Mouse (Mus musculus): ENCODE measurements around the gene Ubd. TPM values are rescaled to one million over a fixed set of nuclear protein-coding genes. Genes with fewer than 3 reads are reported as not detected.
A peak's percentile ranks its signal among the peaks of the same experiment; 100 is the strongest.

Gene Ubd
- not detected in 2 replicates for polyA plus RNA-seq (2015; fragmentation: Nextera tagmentation; extraction: Ambion mirVana)

- no peak within 1 kb of the TSS for H3K27ac ChIP-seq
- H3K9me3 ChIP-seq, result no peaks in the 10 kb centered on the region
- no peak within 1 kb of the TSS for H3K4me3 ChIP-seq
- H3K4me1 ChIP-seq, result no peaks in the 10 kb centered on the region; the same call in 1 of the 2 replicates
- H3K27me3 ChIP-seq, result peaks cover 39% of the 10 kb centered on the region
- no peak within 1 kb of the TSS for H3K9ac ChIP-seq
- 85% methylated on average over 2 of the region's 2 CpGs for WGBS
- no peaks in the 10 kb centered on the region for H3K36me3 ChIP-seq
- ATAC-seq (ENCODE audit: low FRiP score, low read depth), result no peak
- no peak within 1 kb of the TSS for H3K4me2 ChIP-seq (replicated peaks)
Measured at GRCm38 (mm10) chr17:37193656-37194055, at the start of gene Ubd. Gene Ubd (plus strand): TSS chr17:37193892.

GRCm38 (mm10) chr17:37161394-37161793 is 32.3 kb upstream of the Ubd start, which contains the start of gene Olfr93:
Gene Olfr93 (minus strand): TSS chr17:37161494.
- Histone ChIP-seq H3K4me2 (replicated peaks) (no peak within 1 kb of the TSS), H3K27me3 (no peaks in the 10 kb centered on the region), H3K9me3 (no peaks in the 10 kb centered on the region), H3K27ac (no peak within 1 kb of the TSS), H3K4me1 (no peaks in the 10 kb centered on the region), H3K4me3 (no peak within 1 kb of the TSS), H3K36me3 (no peaks in the 10 kb centered on the region), H3K9ac (no peak within 1 kb of the TSS)
- no peak for ATAC-seq (ENCODE audit: low FRiP score, low read depth)

- H3K36me3 ChIP-seq, result no peaks in the 10 kb centered on the region
- H3K27ac ChIP-seq, result no peak overlapping the region
- H3K4me2 ChIP-seq (replicated peaks), result no peak overlapping the region
- H3K9ac ChIP-seq, result no peak overlapping the region
- no peaks in the 10 kb centered on the region for H3K27me3 ChIP-seq
- no peaks in the 10 kb centered on the region for H3K9me3 ChIP-seq
- H3K4me1 ChIP-seq, result no peaks in the 10 kb centered on the region
- ATAC-seq (ENCODE audit: low FRiP score, low read depth), result no peak
- H3K4me3 ChIP-seq, result no peak overlapping the region
- 45% methylated on average over 6 of the region's 6 CpGs for WGBS
Measured at GRCm38 (mm10) chr17:37185474-37185873, 8.2 kb upstream of the Ubd start.

GRCm38 (mm10) chr17:37190711-37191110 is 3.0 kb upstream of the Ubd start:
- Histone ChIP-seq H3K36me3 (no peaks in the 10 kb centered on the region), H3K27me3 (peaks cover 11% of the 10 kb centered on the region), H3K4me1 (no peaks in the 10 kb centered on the region), H3K4me2 (replicated peaks) (no peak overlapping the region), H3K27ac (no peak overlapping the region), H3K4me3 (no peak overlapping the region), H3K9ac (no peak overlapping the region), H3K9me3 (no peaks in the 10 kb centered on the region)
- no peak for ATAC-seq (ENCODE audit: low FRiP score, low read depth)
- WGBS, result 49% methylated on average over 2 of the region's 2 CpGs

GRCm38 (mm10) chr17:37193032-37193431 is 660 bp upstream of the Ubd start:
- Histone ChIP-seq H3K27me3 (peaks cover 33% of the 10 kb centered on the region), H3K9ac (no peak overlapping the region), H3K4me1 (no peaks in the 10 kb centered on the region; the same call in 1 of the 2 replicates), H3K36me3 (no peaks in the 10 kb centered on the region), H3K27ac (no peak overlapping the region), H3K4me3 (no peak overlapping the region), H3K4me2 (replicated peaks) (no peak overlapping the region), H3K9me3 (no peaks in the 10 kb centered on the region)
- ATAC-seq (ENCODE audit: low FRiP score, low read depth), result no peak

GRCm38 (mm10) chr17:37194782-37195181 is 1.1 kb downstream of the Ubd start:
- peaks cover 41% of the 10 kb centered on the region for H3K27me3 ChIP-seq
- ATAC-seq (ENCODE audit: low FRiP score, low read depth), result no peak
- 85% methylated on average over 5 of the region's 5 CpGs for WGBS

GRCm38 (mm10) chr17:37196845-37197724 is 3.4 kb downstream of the Ubd start:
- no peaks in the 10 kb centered on the region for H3K9me3 ChIP-seq
- WGBS, result 1% methylated on average over 77 of the region's 77 CpGs
- peak overlapping the region; percentile 61 for H3K4me3 ChIP-seq
- peak; percentile 82 for ATAC-seq (ENCODE audit: low FRiP score, low read depth)
- peak overlapping the region; percentile 95 for H3K4me2 ChIP-seq (replicated peaks)
- no peaks in the 10 kb centered on the region; the same call in 1 of the 2 replicates for H3K4me1 ChIP-seq
- peaks cover 41% of the 10 kb centered on the region for H3K27me3 ChIP-seq
- H3K36me3 ChIP-seq, result no peaks in the 10 kb centered on the region
- peak overlapping the region; percentile 66 for H3K9ac ChIP-seq
- no peak overlapping the region for H3K27ac ChIP-seq

More at GRCm38 (mm10) chr17:37194782-37195181, 1.1 kb downstream of the Ubd start:
- H3K9me3 ChIP-seq, result no peaks in the 10 kb centered on the region
- no peak overlapping the region for H3K9ac ChIP-seq
- no peaks in the 10 kb centered on the region; the same call in 1 of the 2 replicates for H3K4me1 ChIP-seq
- no peak overlapping the region for H3K4me3 ChIP-seq
- no peak overlapping the region for H3K4me2 ChIP-seq (replicated peaks)
- no peaks in the 10 kb centered on the region for H3K36me3 ChIP-seq
- H3K27ac ChIP-seq, result no peak overlapping the region

GRCm38 (mm10) chr17:37200894-37201293 is 7.2 kb downstream of the Ubd start, which contains the start of gene Olfr94:
Gene Olfr94 (minus strand): TSS chr17:37200994.
- Histone ChIP-seq H3K36me3 (no peaks in the 10 kb centered on the region), H3K27me3 (peaks cover 30% of the 10 kb centered on the region), H3K4me1 (no peaks in the 10 kb centered on the region; the same call in 1 of the 2 replicates), H3K9me3 (no peaks in the 10 kb centered on the region), H3K4me2 (replicated peaks) (no peak within 1 kb of the TSS), H3K27ac (no peak within 1 kb of the TSS), H3K9ac (no peak within 1 kb of the TSS), H3K4me3 (no peak within 1 kb of the TSS)
- 67% methylated on average over 2 of the region's 2 CpGs for WGBS
- ATAC-seq (ENCODE audit: low FRiP score, low read depth), result no peak

- 1% methylated on average over 4 of the region's 4 CpGs for WGBS
- H3K36me3 ChIP-seq, result no peaks in the 10 kb centered on the region
- peak; percentile 75 for ATAC-seq (ENCODE audit: low FRiP score, low read depth)
- H3K27ac ChIP-seq, result no peak overlapping the region
- H3K27me3 ChIP-seq, result peaks cover 7% of the 10 kb centered on the region
- H3K4me1 ChIP-seq, result no peaks in the 10 kb centered on the region
- H3K9me3 ChIP-seq, result no peaks in the 10 kb centered on the region
- no peak overlapping the region for H3K9ac ChIP-seq
- H3K4me2 ChIP-seq (replicated peaks), result no peak overlapping the region
- H3K4me3 ChIP-seq, result no peak overlapping the region
Measured at GRCm38 (mm10) chr17:37203206-37203916, 9.7 kb downstream of the Ubd start.

- 30% methylated on average over 3 of the region's 3 CpGs for WGBS
- H3K4me2 ChIP-seq (replicated peaks), result no peak overlapping the region
- no peak overlapping the region for H3K4me3 ChIP-seq
- H3K27ac ChIP-seq, result no peak overlapping the region
- no peaks in the 10 kb centered on the region for H3K4me1 ChIP-seq
- ATAC-seq (ENCODE audit: low FRiP score, low read depth), result 0 out of 2 replicates have a peak, but pooled peaks have one; percentile 15
- no peak overlapping the region for H3K9ac ChIP-seq
- H3K9me3 ChIP-seq, result no peaks in the 10 kb centered on the region
- H3K27me3 ChIP-seq, result peaks cover 7% of the 10 kb centered on the region
- no peaks in the 10 kb centered on the region for H3K36me3 ChIP-seq
Measured at GRCm38 (mm10) chr17:37203917-37204236, 10.2 kb downstream of the Ubd start.

- Histone ChIP-seq H3K4me3 (peak overlapping the region; percentile 24), H3K36me3 (no peaks in the 10 kb centered on the region), H3K27ac (no peak overlapping the region), H3K9me3 (no peaks in the 10 kb centered on the region), H3K9ac (0 out of 2 replicates have a peak overlapping the region, but pooled peaks have one; percentile 14), H3K27me3 (peaks cover 45% of the 10 kb centered on the region), H3K4me2 (replicated peaks) (peak overlapping the region; percentile 49), H3K4me1 (0 out of 2 replicates have a peak, but pooled peaks cover 6% of the 10 kb centered on the region)
- no peak for ATAC-seq (ENCODE audit: low FRiP score, low read depth)
- WGBS, result 15% methylated on average over 40 of the region's 40 CpGs
Measured at GRCm38 (mm10) chr17:37210884-37211768, 17.4 kb downstream of the Ubd start.

Measured in limb, embryonic 13.5 days (tissue).